Mouse (Mus musculus) MN1 (cell line): ENCODE results near the gene Lcn11.
"Not testable (repeated sequence)": the region's sequence is repeated elsewhere in the genome, so short reads cannot be mapped to it uniquely, and the experiment has no call there.

Source experiments
- DNase-seq: peaks from one replicate; pipeline ENCODE4 v3.0.0-alpha.2; 2016; ENCODE audit warnings: low spot score

Lcn11 gene

GRCm38 (mm10) chr2:25776717-25777116 is at the start of gene Lcn11:
TSS of gene Lcn11 (plus strand) at chr2:25777017.
- no peak for DNase-seq

- no peak for DNase-seq
Observed at GRCm38 (mm10) chr2:25733199-25733930, 43.5 kb upstream of the Lcn11 start.

DNA sequence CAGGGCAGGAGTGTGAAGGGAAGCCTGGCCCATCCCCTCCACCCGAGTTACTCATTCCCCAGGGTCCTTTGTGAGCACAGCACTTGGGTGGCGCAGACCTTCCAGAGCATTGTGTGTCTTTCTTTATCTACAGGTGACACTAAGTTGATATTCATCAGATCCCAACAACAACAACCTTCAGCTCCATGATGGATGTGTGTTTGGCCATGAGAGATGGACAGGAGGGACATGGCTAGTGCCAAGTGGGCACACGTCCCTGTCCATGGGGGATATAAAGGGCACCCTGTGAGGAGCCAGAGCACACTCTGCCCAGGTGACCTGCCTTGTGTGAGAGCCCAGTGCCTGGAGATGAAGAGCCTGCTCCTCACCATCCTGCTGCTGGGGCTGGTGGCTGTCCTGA is 40.1 kb upstream of the Lcn11 start, which contains the start of gene Obp2b:
Obp2b (plus strand) TSS at position 301 of the 400 bp plus-strand sequence.
- not testable (repeated sequence) for DNase-seq

DNA sequence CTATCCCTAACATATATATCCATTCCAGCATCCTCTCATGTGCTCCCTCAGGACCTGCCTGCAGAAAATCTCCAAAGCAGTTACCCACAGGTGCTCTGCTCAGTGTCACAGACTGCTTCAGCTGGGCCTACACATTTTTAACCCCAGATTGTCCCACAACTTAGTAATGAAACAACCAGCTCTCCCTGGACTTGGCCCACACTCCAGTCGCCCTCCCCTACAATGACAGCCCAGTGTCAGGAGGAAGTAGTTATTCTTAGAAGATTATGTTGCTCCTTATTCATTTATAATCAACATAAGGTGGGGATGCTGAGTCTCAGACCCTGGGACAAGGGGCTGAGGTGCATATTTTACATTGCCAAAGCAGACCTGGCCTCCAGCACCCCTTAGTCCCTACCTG is 35.1 kb upstream of the Lcn11 start:
- peak; percentile 17 for DNase-seq

DNA sequence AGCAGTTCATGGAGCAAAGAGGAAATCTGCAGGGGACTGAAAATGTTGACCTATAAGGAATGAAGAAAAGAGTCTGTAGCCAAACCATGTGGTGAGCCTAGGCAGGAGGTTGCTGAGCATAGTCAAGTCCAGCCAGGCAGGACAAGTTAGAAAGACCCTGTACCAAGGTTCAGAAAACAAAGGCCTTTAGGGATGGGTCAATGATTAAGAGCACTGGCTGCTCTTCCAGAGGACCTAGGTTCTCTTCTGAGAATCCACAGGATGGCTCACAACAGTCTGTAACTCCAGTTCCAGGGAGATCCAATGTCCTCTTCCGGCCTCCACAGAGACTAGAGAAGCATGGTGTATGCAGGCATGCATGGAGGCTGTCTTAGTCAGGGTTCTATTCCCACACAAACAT is 22.6 kb upstream of the Lcn11 start:
- no peak for DNase-seq

DNA sequence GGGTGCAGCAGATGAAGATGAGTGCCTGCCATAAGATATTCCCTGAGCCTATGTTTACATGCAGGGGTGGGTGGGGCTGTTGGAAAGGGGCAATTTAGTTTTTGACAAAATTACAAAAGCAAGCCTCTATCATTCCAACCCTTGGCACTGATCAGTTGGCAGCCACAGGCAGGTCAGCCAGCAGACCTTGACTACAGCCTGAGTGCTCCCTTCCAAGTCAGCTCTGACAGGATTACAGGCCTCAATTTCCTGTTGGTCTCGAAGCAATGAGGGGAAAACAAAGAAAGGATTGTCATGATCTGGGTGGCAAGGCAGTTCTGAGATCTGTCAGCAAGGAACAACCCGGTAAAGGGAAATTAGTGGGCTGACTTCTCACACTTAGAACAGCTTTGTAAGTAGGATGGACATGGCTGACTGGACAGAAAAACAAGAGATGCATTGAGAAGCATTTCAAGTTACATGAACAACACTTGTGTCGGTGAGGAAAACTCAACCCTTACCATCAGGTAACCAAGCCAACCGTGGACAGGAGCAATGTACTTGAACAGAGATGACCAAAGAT is 18.7 kb upstream of the Lcn11 start:
- no peak for DNase-seq

DNA sequence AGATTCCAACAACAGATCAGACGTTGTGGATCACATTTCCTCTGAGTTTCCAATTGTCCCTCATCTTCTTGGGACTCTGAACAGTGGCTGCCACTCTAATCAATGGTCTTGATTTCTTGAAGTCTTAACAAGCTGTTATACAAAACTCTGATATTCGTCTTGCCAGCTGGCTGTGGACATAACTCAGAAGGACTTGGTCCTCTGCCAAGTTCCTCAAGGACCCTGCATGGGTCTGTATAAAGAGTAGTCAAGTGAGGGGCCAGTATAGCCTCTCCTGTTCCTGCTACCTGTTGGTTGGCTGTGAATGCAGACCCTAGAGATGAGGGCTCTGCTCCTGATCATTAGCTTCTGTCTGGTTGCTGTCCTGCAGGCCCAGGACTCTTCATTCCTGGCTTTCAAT is 11.5 kb upstream of the Lcn11 start, which contains the start of gene Lcn3:
Lcn3 (plus strand) TSS at position 301 of the 400 bp plus-strand sequence.
- no peak for DNase-seq

GRCm38 (mm10) chr2:25767764-25768163 is 9.1 kb upstream of the Lcn11 start:
- DNase-seq = no peak

DNA sequence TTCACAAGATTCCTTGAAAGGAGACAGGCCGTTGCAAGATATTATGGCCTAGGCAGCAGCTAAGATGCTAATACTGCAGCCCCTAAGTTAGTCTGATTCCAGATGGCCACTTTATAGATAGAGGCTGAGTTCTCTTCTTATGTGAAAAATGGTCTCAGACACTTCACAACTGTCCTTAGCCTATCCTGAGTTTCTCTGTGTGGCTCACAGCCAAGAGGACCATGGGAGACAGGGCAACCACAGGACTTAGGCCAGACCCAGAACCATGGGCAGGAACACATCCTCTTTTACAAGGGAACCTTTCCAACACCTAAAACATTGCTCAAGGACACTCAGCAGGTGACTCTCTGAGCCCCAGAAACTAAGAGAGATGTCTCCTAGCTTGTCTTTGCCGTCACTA is 3.3 kb upstream of the Lcn11 start:
- DNase-seq = no peak

- DNase-seq = no peak
Observed at GRCm38 (mm10) chr2:25774640-25775039, 2.2 kb upstream of the Lcn11 start.

- no peak for DNase-seq
Observed at GRCm38 (mm10) chr2:25775991-25776390, 826 bp upstream of the Lcn11 start.

GRCm38 (mm10) chr2:25779076-25779475 is 2.3 kb downstream of the Lcn11 start:
- no peak for DNase-seq

DNA sequence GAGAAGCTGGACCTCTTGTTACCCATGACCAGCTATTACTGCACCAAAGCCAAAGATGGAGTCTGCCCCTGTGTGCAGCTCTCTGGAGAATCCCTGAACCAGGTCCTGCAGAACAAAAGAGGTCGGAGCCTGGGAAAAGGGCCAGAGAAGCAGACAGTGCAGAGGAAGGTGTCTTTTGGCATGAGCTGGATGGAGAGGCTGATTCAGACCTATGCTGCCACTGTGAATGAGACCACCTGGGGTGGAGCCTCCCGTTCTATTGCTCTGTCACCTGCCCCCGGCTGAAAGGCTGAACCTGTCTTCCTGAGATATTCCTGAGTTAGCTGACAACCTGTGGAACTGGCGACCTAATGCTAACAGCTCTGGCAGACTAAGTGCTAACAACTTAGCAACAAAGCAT is 4.1 kb downstream of the Lcn11 start:
- no peak for DNase-seq

- DNase-seq = no peak
Observed at GRCm38 (mm10) chr2:25781957-25782356, 5.1 kb downstream of the Lcn11 start, which contains the start of gene Gm13539. TSS of gene Gm13539 (plus strand) at chr2:25782257.

GRCm38 (mm10) chr2:25785573-25786322 is 8.9 kb downstream of the Lcn11 start:
- DNase-seq = no peak

DNA sequence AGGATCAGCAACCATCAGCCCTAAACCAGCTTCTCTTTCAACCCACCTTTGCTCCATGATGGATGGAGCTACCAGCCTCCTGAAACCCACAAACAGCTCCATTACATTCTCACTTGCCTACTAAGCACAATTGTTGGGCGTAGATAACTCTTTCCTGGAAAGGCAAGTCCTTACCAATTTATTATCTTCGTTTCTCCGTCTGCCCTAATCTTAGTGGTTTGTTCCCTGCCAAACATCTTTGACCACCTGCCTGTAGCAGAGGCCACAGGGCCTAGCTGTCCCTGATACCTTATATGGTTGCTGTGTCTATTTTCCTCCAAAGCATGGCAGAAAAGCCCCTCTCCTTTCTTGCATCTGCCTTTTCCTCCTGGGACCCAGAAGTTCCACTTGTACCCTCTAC is 12.3 kb downstream of the Lcn11 start:
- no peak for DNase-seq

DNA sequence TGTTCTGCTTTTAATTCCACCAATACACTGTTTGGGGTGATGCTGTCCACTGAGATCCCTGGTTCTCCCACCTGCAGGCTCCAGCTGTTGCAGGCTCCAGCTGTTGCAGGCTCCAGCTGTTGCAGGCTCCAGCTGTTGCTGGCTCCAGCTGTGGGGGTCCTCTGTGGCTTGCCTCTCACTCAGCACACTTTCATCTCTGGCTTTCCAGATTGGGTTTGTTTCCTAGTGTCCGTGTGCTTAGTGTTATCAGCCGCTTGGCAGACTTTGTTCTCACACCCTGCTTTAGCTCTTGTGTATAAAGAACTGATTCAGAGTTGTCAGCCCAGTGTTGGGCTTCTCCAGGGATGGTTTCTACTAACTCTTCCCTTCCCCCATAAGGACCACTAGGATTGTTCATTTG is 20.8 kb downstream of the Lcn11 start:
- no peak for DNase-seq

GRCm38 (mm10) chr2:25798065-25798464 is 21.2 kb downstream of the Lcn11 start:
- DNase-seq = no peak

DNA sequence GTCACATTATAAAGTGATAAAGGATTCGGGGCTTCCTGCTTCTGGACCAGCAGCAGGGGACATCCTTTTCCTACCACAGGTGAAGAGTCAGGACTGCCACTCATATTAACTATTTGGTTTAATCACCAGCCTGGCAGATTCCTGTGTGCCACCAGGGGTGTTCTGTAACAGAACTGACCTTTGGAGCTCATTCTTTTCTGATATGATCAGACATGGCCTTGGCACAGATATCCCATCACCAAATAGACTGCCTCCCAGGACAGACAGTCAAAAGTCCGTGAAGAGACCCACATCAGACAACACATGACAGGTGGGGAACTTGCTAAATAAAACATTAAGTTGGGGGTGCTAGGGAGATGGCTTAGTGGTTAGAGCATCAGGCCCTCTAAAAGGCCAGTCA is 34.9 kb downstream of the Lcn11 start:
- no peak for DNase-seq

DNA sequence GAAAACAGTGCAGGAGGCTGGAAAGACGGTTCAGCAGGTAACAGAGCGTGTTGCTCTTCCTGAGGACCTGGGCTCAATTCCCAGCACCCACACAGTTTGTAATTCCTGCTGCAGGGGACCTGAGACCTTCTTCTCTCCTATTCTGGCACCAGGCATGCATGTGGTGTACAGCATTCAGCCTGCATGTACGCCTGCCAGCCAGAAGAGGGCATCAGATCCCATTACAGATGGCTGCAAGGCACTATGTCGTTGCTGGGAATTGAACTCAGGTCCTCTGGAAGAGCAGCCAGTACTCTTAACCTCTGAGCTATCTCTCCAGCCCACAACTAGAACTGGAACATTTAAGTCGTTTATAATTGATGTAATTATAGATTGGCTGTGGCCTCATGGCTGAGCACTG is 36.5 kb downstream of the Lcn11 start:
- no peak for DNase-seq

- not testable (repeated sequence) for DNase-seq
Observed at GRCm38 (mm10) chr2:25815748-25816147, 38.9 kb downstream of the Lcn11 start, which contains the start of gene Glt6d1. TSS of gene Glt6d1 (minus strand) at chr2:25815848.

DNA sequence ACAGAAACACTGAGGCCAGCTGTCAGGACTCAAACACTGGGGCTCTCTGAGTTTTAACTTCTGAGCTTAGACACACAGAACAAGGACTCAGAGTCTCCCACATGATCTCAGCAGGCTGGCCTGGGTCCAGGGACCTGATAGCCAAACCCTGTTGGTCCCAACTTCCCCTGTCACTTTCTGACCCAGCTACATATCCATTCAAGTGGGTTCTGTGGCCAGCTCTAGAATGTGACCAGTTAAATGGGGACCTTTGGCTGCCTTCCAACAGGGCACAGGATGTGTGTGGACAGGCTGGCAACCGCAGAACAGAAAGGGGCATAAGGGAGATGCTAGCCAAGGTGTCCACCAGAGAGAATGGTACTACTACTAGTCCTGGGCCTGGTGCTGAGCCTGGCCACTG is 46.0 kb downstream of the Lcn11 start, which contains the start of gene Lcn9:
Lcn9 (plus strand) TSS at position 348 of the 400 bp plus-strand sequence.
- no peak for DNase-seq

DNA sequence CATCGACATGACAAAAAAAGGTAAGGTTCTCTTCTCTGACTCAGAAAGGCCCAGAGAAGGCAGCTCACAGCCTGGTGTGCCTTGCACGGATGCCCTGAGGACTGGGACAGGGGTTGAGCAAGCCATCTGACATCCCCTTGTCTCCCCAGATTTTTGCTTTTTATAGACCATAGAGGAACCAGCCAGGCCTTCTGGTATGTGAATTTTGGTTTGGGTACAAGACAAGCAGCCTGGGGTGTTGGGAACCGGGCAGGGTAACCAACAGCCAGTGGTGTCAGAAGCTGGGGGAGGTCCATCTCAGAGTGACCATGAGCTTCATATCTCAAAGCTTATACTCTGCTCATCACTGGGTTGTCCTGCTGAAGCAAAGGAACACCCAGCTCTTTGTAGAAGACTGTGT is 47.9 kb downstream of the Lcn11 start:
- no peak for DNase-seq
